Mouse (Mus musculus): ENCODE data around the gene Ddi2.

DNA sequence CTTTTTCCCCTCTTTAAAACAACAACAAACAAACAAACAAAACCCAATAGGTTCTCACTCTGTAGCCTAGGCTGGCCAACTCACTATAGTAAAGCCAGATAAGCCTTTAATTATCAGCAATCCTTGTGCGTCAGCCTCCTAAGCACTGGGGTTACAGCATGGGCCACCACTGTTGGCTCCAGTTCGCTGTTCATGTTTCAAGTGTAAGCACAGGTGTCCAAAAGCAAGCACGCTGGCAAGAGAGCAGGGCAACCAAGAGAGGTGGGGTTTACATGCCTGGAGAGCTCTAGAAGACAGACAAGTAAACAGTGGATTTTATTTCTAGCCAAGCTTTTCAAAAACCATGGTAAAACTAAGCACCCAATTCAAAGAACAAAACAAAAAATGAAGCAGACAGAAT lies 37.1 kb downstream of the Ddi2 start:
- TF ChIP-seq CTCF (IDR thresholded peaks at IDR 0.05; ENCODE audit: low read depth, low read length) = no peak
- no peak for TF ChIP-seq POLR2A (IDR thresholded peaks at IDR 0.05; ENCODE audit: borderline replicate concordance, low read depth, low read length)

All from bone marrow macrophage, adult 2 months (primary cell).